Mouse (Mus musculus) embryo, embryonic 11.5 days (tissue): ENCODE measurements around the gene Cnksr2.

Source experiments
- DNase-seq: peaks from one replicate; pipeline ENCODE4 v3.0.0-alpha.2; 2012; ENCODE audit warnings: low read depth, low spot score

Cnksr2 gene

GRCm38 (mm10) chrX:158043057-158043843 is at the start of gene Cnksr2:
TSS of gene Cnksr2 (minus strand) at chrX:158043294.
- peak; percentile 7 for DNase-seq

DNA sequence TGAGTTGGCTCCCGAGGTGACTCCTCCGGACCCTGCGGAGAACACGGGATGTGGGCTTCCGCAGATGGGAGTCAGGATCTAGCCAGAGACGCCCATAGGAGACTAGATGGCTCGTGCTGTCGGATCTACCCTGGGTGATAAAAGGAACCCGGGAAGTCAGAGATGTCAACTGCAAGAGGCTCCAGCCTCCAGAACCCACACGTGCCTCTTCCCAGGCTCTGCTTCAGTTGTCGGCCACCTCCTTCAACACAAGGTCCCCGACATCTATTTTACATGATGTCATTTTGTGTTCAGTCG is 698 bp upstream of the Cnksr2 start:
- no peak for DNase-seq

GRCm38 (mm10) chrX:158042255-158043056 is 638 bp downstream of the Cnksr2 start:
- peak; percentile 9 for DNase-seq

DNA sequence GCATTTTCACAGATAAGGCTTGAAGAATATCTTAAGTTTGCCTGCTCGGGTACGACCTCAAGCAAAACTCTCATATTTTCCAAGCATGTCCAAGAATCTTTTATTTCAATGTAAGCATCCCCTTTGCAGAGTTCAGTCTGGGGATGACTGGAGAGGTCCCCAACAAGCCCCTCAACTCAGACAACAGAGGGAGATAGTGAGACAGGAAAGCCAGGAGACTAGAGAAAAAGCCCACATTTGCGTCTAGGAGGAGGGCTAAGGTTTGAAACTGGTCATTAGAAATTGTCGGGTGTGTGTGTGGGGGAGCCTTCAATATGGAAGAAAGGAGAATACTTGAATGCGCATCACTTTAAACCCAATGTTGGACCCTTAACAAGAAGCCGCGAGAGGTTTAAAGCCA is 1.4 kb downstream of the Cnksr2 start:
- peak; percentile 13 for DNase-seq

- DNase-seq: peak; percentile 5
Observed at GRCm38 (mm10) chrX:157951698-157952097, 91.4 kb downstream of the Cnksr2 start.

DNA sequence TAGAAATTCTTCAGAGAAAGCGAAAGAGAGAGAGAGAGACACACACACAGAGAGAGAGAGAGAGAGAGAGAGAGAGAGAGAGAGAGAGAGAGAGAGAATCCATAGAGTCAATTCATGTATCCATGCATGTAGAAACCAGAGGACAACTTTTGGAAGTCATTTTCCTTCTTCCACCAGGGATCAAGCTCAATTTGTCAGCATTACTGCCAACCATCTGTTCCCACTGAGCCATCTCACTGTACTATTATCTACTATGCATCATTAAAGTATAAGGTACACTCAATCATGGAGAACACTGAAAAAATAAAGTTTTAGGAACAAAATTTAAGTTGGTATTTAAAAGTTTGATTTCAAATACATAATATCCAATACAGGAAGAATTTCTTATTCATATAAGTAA is 93.8 kb downstream of the Cnksr2 start:
- no peak for DNase-seq

DNA sequence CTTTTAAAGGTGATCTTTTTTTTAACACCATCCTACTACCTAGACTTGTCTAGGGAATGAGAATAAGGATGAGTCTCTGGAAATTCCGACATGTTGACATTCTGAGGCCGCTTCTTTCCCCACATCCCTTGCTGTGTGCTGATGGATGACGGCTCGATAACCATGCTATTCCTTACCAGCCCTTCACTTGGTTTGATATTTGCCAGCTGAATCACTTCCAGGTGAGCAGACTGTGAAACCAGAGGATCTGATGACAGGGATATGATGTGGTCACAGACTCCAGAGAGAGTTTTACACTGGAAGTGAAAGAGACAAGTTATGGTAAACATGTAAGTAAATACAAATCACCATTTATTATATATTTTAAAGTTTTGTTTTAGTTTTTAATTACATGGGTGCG is 98.0 kb downstream of the Cnksr2 start:
- no peak for DNase-seq

GRCm38 (mm10) chrX:157936611-157937010 is 106.5 kb downstream of the Cnksr2 start:
- no peak for DNase-seq

DNA sequence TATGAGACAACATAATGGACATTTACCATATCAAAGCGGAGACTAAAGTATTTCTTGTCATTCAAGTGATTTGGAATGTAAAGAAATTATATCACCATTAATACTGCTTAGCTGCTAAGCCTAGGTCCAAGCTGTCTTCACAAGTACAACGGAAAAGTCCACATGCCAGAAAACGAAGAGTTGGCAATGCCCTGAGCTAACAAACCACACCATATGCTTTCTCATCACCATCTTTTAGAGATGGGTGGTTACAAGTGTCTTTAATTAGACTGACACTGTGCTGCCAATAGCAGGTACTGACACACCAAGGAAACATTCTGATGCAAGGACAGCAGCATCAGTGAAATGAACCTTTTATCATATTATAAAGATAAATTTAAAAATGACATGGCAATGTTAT is 123.0 kb downstream of the Cnksr2 start:
- no peak for DNase-seq

DNA sequence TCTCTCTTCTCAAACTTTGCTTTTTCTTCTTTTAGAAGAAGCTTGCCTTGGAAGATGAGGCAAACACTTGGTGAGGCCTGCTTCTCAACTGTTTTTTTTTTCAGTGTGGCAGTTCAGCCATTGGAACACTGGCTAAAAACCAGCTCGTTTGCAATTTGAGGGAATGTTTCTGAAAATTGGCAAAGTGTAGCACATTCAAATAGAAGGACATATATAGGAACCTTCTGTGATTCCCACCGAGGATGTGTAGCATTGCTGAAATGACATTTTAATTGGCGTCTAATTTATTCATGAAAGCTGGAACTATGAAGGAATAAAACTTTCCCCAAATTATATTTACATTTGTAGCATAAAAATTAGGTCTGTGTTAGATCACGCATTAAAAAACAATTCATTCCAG is 213.1 kb downstream of the Cnksr2 start:
- no peak for DNase-seq

GRCm38 (mm10) chrX:157818921-157819260 is 224.2 kb downstream of the Cnksr2 start:
- no peak for DNase-seq

- no peak for DNase-seq
Observed at GRCm38 (mm10) chrX:157818207-157818920, 224.7 kb downstream of the Cnksr2 start, which contains the start of gene Klhl34. TSS of gene Klhl34 (plus strand) at chrX:157818435.

- DNase-seq: no peak
Observed at GRCm38 (mm10) chrX:157817571-157818206, 225.4 kb downstream of the Cnksr2 start.

- DNase-seq: no peak
Observed at GRCm38 (mm10) chrX:157809721-157810120, 233.4 kb downstream of the Cnksr2 start.

- DNase-seq: no peak
Observed at GRCm38 (mm10) chrX:157801669-157802068, 241.4 kb downstream of the Cnksr2 start.
